Mouse (Mus musculus) stomach, postnatal 0 days (tissue): ENCODE results near the gene Mymk. TPM values are rescaled to one million over a fixed set of nuclear protein-coding genes. Genes with fewer than 3 reads are reported as not detected.

Experiments
- ATAC-seq: fragments of 200-750 bp; cut with Nextera tagmentation; 2 replicates; pipeline ENCODE4 v1.8.0; 2017; ENCODE audit not compliant: low FRiP score, low TSS enrichment
- DNase-seq: peaks from one replicate; pipeline ENCODE4 v3.0.0-alpha.2; 2016; ENCODE audit warnings: low spot score
- H3K27ac ChIP-seq: fragments of 300-500 bp; sonication (generic); replicated peaks from 2 replicates; pipeline ENCODE4 v1.5.1; 2014; ENCODE audit warnings: mild to moderate bottlenecking, control low read depth
- H3K27me3 ChIP-seq: fragments of 300-500 bp; sonication (generic); 2 replicates; pipeline ENCODE4 v1.6.1; 2014; ENCODE audit warnings: low read length; ENCODE audit not compliant: control insufficient read depth, insufficient read depth
- H3K36me3 ChIP-seq: fragments of 300-500 bp; sonication (generic); 2 replicates; pipeline ENCODE4 v1.6.1; 2014; ENCODE audit warnings: low read length, mixed read lengths; ENCODE audit not compliant: control insufficient read depth, insufficient read depth
- H3K4me1 ChIP-seq: fragments of 300-500 bp; sonication (generic); replicated peaks from 2 replicates; pipeline ENCODE4 v1.6.1; 2014; ENCODE audit warnings: antibody characterized with exemption; ENCODE audit not compliant: control insufficient read depth, insufficient read depth
- H3K4me2 ChIP-seq: fragments of 300-500 bp; sonication (generic); replicated peaks from 2 replicates; pipeline ENCODE4 v1.6.1; 2014; ENCODE audit warnings: low read depth, mild to moderate bottlenecking, control low read depth, moderate library complexity
- H3K4me3 ChIP-seq: fragments of 300-500 bp; sonication (generic); 2 replicates; pipeline ENCODE4 v1.5.1; 2014; ENCODE audit warnings: low read depth, low read length, control low read depth
- H3K9ac ChIP-seq: fragments of 300-500 bp; sonication (generic); 2 replicates; pipeline ENCODE4 v1.6.1; 2014; ENCODE audit warnings: mild to moderate bottlenecking, low read length, control low read depth, mixed read lengths
- H3K9me3 ChIP-seq: fragments of 300-500 bp; sonication (generic); 2 replicates; pipeline ENCODE4 v1.6.1; 2016; ENCODE audit warnings: low read length; ENCODE audit not compliant: control insufficient read depth
- CTCF ChIP-seq: IDR thresholded peaks from 2 replicates; pipeline ENCODE4 v1.5.1; 2016; ENCODE audit warnings: antibody characterized with exemption, low read depth, mild to moderate bottlenecking, moderate library complexity
- EP300 ChIP-seq: optimal IDR thresholded peaks from 2 replicates; pipeline ENCODE3; 2016; ENCODE audit warnings: antibody characterized with exemption
- WGBS: fragments of 180-500 bp; shearing (Covaris S2); extraction: QIAGEN DNeasy Blood & Tissue Kit; methylation state at CpG from one replicate; pipeline ENCODE4 v1.1.7; 2014; 5-methylcytosine and 5-hydroxymethylcytosine counted together
- polyA plus RNA-seq: library from polyadenylated mRNA; unstranded; fragments of >200 nt; fragmentation: Nextera tagmentation; extraction: Ambion mirVana; gene quantifications from 2 replicates; pipeline ENCODE4 v1.2.1, GENCODE M21; 2015

The Mymk gene
- polyA plus RNA-seq, 1 experiment from 2014 or later, result 0.55 TPM

GRCm38 (mm10) chr2:27109052-27109451, 37.1 kb upstream of the Mymk start:
- Histone ChIP-seq H3K4me3 (no peak overlapping the region), H3K4me2 (no peak overlapping the region), H3K9me3 (no peaks in the 10 kb centered on the region), H3K36me3 (no peaks in the 10 kb centered on the region), H3K9ac (no peak overlapping the region), H3K27ac (no peak overlapping the region), H3K4me1 (no peaks in the 10 kb centered on the region), H3K27me3 (no peaks in the 10 kb centered on the region)
- DNase-seq, result no peak
- TF ChIP-seq EP300 (no peak), CTCF (no peak)
- no peak for ATAC-seq
- 78% methylated on average over 5 of the region's 5 CpGs for WGBS

GRCm38 (mm10) chr2:27108144-27108543, 36.2 kb upstream of the Mymk start:
- ATAC-seq, result no peak
- WGBS, result 75% methylated on average over 2 of the region's 2 CpGs
- no peaks in the 10 kb centered on the region for H3K4me1 ChIP-seq
- no peak for DNase-seq
- no peak for TF ChIP-seq EP300
- no peak for TF ChIP-seq CTCF
- H3K4me3 ChIP-seq, result no peak overlapping the region
- no peaks in the 10 kb centered on the region for H3K36me3 ChIP-seq
- H3K27ac ChIP-seq, result no peak overlapping the region
- H3K27me3 ChIP-seq, result no peaks in the 10 kb centered on the region
- H3K9ac ChIP-seq, result no peak overlapping the region
- H3K9me3 ChIP-seq, result no peaks in the 10 kb centered on the region
- no peak overlapping the region for H3K4me2 ChIP-seq

- Histone ChIP-seq H3K27me3 (no peaks in the 10 kb centered on the region), H3K9ac (no peak overlapping the region), H3K4me1 (no peaks in the 10 kb centered on the region), H3K4me3 (no peak overlapping the region), H3K27ac (no peak overlapping the region), H3K36me3 (no peaks in the 10 kb centered on the region), H3K9me3 (no peaks in the 10 kb centered on the region), H3K4me2 (no peak overlapping the region)
- WGBS, result 71% methylated on average over 3 of the region's 3 CpGs
- TF ChIP-seq CTCF (no peak), EP300 (no peak)
- no peak for DNase-seq
- no peak for ATAC-seq
Observed at GRCm38 (mm10) chr2:27106816-27107215, 34.8 kb upstream of the Mymk start.

GRCm38 (mm10) chr2:27103554-27103953, 31.6 kb upstream of the Mymk start:
- H3K36me3 ChIP-seq, result no peaks in the 10 kb centered on the region
- H3K9ac ChIP-seq, result no peak overlapping the region
- no peaks in the 10 kb centered on the region for H3K27me3 ChIP-seq
- H3K27ac ChIP-seq, result no peak overlapping the region
- DNase-seq (no peak), ATAC-seq (no peak)
- TF ChIP-seq EP300 (no peak), CTCF (no peak)
- H3K4me3 ChIP-seq, result no peak overlapping the region
- WGBS, result 72% methylated on average over 7 of the region's 7 CpGs
- no peak overlapping the region for H3K4me2 ChIP-seq
- H3K4me1 ChIP-seq, result no peaks in the 10 kb centered on the region
- no peaks in the 10 kb centered on the region for H3K9me3 ChIP-seq

- Histone ChIP-seq H3K27ac (peak overlapping the region; percentile 69; the same call in 1 of the 2 replicates), H3K4me2 (no peak overlapping the region), H3K9me3 (no peaks in the 10 kb centered on the region), H3K36me3 (no peaks in the 10 kb centered on the region), H3K9ac (no peak overlapping the region), H3K4me1 (peaks cover 6% of the 10 kb centered on the region; the same call in 1 of the 2 replicates), H3K27me3 (no peaks in the 10 kb centered on the region), H3K4me3 (no peak overlapping the region)
- 5% methylated on average over 6 of the region's 6 CpGs for WGBS
- DNase-seq (peak; percentile 39), ATAC-seq (0 out of 2 replicates have a peak, but pooled peaks have one; percentile 61)
- TF ChIP-seq EP300 (no peak), CTCF (no peak)
Observed at GRCm38 (mm10) chr2:27097776-27098175, 25.8 kb upstream of the Mymk start.

- Histone ChIP-seq H3K9ac (no peak overlapping the region), H3K27ac (peak overlapping the region; percentile 69), H3K4me2 (no peak overlapping the region), H3K27me3 (no peaks in the 10 kb centered on the region), H3K9me3 (no peaks in the 10 kb centered on the region), H3K4me1 (peaks cover 6% of the 10 kb centered on the region; the same call in 1 of the 2 replicates), H3K4me3 (no peak overlapping the region), H3K36me3 (no peaks in the 10 kb centered on the region)
- no peak for DNase-seq
- 52% methylated on average over 6 of the region's 6 CpGs for WGBS
- TF ChIP-seq EP300, result no peak
- TF ChIP-seq CTCF, result no peak
- peak; percentile 60 for ATAC-seq
Observed at GRCm38 (mm10) chr2:27097241-27097656, 25.3 kb upstream of the Mymk start.
